19 mouse cellular contexts compared by ENCODE assay signal in genomic region chr3:89208075-89208657, GRCm38 (mm10). TPM values are rescaled to one million over a fixed set of nuclear protein-coding genes. Genes with fewer than 3 reads are reported as not detected.
"Had no signal": no experiment of that assay in that cellular context is flagged by ENCODE, and none has a peak within 500 bp of the region (broad histone marks: within the 10 kb centered on the region; RNA-seq: fewer than 3 reads in every experiment).

No protein-coding gene starts in this region.

- ATAC-seq: intestine, postnatal 0 days; lung, postnatal 0 days had no signal

- H3K9me3 ChIP-seq: limb, embryonic 13.5 days; liver, embryonic 15.5 days; midbrain, embryonic 10.5 days; stomach, embryonic 15.5 days had no signal

- H3K4me2 ChIP-seq: limb, embryonic 13.5 days; liver, embryonic 11.5 days; liver, embryonic 15.5 days; stomach, embryonic 15.5 days had no signal

- H3K9ac ChIP-seq: limb, embryonic 13.5 days; liver, embryonic 15.5 days; stomach, embryonic 15.5 days had no signal

- H3K4me3 ChIP-seq: layer of hippocampus, adult 2 months; limb, embryonic 13.5 days; liver, embryonic 15.5 days; midbrain, embryonic 10.5 days; myocyte; stomach, embryonic 15.5 days had no signal

- H3K27me3 ChIP-seq: limb, embryonic 13.5 days; liver, embryonic 15.5 days; stomach, embryonic 15.5 days had no signal

- DNase-seq: kidney, adult 9 months; kidney, postnatal 4 days; lung, adult 2 months; lung, postnatal 36 days; midbrain, embryonic 14.5 days; retina, postnatal 1 day; right cerebral cortex, postnatal 4 days; thymus, postnatal 4 days had no signal

- H3K27ac ChIP-seq: kidney, postnatal 0 days; layer of hippocampus, adult 2 months; limb, embryonic 13.5 days; liver, embryonic 15.5 days; midbrain, embryonic 10.5 days; stomach, embryonic 15.5 days had no signal

RNA-seq across cellular contexts. Expression of gene Muc1, which starts 20.7 kb away (rescaled TPM):
- total RNA-seq: megakaryocyte progenitor cell, adult 5-6 weeks had no signal
- polyA plus RNA-seq: liver, embryonic 15.5 days had no signal
